Mouse (Mus musculus): ENCODE measurements at regions not wholly inside any gene's neighbourhood (a gene's known extent, or its start where the extent isn't known, plus 50 kb on each side); places are given as distances from the start of the nearest gene placed in this dataset.
A peak's percentile ranks its signal among the peaks of the same experiment; 100 is the strongest.

DNA sequence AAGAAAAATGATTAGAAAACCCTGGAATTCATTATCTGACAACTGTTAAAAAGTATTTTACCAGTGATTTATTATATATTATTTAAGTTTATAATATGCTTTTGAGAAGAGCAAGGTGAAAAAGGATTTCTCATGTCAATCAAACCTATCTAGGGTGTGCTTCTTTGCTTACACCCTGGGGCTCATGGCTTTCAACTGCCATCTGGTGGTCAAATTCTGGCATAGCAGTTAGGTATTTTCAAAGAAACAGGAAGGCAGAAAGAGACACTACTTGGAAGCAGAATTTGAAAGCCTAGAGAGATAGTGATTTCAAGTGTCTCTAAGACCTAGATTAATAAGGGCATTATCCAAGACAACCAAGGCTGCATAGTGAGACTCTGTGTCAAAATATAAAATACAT is 167.8 kb upstream of the Amot start:
- DNase-seq = peak; percentile 45

DNA sequence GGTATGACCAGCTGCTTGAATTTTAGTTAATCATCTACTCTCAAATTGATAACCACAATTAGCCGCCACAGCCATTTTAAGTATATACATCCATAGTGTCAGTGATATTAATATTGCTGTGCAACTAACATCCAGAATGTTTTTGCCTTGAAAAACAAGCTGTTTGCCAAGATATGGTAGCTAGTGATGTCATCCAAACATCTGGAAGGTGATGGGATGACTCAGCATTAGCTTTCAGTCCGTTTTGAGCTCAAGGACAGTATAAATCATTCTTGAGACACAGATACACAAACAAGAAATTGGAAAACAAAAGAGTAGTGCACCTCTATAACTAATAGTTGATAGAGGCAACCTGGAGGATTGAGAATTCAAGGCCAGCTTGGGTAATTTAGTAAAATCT is 146.7 kb upstream of the Amot start:
- DNase-seq = no peak

DNA sequence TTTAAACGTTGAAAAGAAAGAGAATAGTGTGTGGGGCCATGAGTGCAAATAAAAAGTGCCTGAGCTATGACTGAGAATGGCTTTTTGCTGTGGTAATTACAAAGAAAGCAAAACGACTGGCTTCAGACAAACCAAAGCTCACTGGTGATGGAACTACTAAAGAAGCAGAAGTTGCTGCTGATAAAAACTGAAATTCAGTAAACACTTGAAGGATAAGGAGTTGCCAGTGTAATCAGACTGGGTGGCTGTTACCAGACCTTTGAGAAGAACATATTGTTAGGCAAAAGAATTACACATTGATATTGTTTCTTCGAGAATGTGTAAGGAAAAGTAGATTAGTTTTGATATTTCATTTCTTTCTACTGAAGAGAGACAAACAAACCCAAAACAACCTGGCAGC is 114.7 kb upstream of the Amot start:
- DNase-seq = no peak

DNA sequence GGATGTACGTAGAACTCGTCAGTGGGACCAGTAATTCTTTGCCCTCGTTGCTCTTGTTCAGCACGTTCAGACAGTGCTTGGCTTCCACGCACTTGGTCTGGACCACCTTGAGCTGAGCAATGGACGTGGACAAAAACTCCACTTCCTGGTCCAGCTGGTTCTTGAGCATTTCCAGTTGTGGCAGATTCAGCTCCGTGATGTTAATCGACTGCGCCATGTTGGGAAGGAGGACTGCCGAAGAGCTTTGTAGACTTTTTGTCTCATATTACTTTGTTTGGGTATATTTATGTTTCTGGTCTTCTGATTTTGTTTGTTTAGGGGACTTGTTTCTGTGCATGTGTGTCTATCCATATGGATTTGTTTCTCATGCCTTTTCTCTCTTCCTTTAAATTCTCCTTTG is 97.1 kb upstream of the Amot start:
- no peak for DNase-seq

DNA sequence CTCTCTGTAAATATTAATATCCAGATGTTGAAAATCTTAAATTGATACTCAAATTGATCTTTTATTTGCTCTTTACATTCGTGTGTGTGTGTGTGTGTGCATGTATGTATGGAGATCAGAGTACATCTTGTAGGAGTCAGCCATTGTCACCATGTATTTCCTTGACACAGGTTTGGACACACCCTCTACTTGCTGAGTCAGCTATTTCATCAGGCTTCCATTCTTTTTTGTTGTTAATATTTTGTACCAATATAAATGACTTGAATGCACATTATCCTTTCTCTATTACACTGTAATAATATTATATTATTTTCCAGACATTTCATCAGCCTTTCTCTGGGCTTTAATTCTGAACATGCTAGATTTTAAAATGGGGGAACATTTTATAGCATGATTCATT is 85.8 kb upstream of the Amot start:
- no peak for DNase-seq

DNA sequence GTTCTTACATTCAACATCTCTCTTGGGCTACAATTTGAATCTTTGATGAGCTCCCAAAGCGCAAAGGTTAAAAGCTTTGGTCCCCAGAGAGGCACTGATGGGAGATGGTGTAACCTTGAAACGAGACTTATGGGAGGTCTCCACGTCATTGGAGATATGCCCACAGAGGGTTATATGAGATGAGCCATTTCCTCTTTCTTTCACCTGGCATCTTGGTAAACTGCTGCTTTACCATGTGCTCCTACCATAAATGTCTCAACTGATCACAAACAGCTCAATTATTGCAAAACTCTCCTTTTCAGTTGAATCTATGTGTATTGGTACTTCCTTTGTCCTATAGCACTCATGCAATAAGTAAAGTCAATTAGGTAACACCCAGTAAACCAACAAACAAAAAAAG is 62.5 kb upstream of the Amot start:
- no peak for DNase-seq

DNA sequence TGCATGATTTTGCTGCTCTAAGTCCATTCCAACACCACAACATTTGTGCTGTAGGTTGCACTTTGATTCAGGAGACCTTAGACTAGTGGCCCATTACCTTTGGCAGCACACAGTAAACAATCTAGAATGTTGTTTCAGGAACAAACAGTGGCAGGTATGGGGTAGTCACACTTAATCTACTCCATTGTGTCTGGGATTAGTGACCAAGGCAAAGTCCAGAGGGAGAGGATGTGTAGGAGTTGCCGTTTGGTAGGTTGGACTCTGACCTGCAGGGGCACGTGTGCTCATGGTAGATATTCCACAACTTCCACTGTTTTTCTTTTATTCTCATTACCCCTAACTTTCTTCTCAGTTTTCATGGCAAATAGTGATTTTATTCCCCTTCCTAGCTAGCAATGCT is 62.1 kb upstream of the Amot start:
- peak; percentile 13 for DNase-seq

DNA sequence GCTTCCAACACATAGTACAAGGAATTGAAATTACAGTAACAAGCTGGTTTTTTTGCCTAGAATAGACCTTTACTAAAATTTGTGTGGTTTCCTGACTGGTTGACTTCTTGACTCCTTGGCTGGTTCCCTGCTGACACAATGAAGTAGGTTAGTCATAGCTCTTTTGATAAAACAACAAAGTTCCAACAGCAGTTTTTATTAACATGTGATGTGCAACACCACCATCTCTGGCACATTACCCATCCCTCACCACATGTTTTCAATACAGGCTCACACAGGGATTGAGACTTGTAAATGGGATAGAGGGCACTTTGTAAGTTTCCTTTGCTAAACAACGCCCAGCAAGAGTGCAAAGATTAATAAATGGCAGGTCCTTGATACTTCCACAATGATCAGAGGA is 53.9 kb upstream of the Amot start:
- DNase-seq = no peak
